9 mouse cellular contexts compared by ENCODE assay signal in the genomic region with DNA sequence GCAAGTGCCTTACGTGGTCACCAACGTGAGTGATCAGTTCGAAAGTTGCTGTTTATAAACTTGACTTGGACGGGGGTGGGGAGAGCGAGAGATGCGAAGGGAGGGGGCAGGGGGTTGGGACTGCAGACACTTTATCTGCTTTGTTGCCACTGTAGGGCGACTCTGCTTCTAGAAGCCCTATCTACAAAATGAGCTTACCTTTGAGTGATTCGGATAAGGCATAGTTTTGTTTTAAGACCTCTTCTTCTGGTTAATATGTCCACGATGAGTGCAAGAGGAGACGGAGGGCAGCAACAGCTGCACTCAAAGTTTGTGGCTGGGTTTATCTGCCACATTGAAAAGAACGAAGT. TPM values are rescaled to one million over a fixed set of nuclear protein-coding genes. Genes with fewer than 3 reads are reported as not detected.
DNase-seq lines count a peak whose midpoint lies in the region; ATAC-seq and TF ChIP-seq lines count a peak whose summit lies in the region.
"Had no signal": no experiment of that assay in that cellular context is flagged by ENCODE, and none has a peak within 500 bp of the region (broad histone marks: within the 10 kb centered on the region; RNA-seq: fewer than 3 reads in every experiment).

No protein-coding gene starts in this region.

- no peaks in the 10 kb centered on the region for H3K9me3 ChIP-seq in liver, postnatal 0 days (ENCODE audit: low read length)

- intact Hi-C loops in left cerebral cortex, postnatal 25 days (cut with DNase I), result loop anchor here (2.0 to 10.0 kb wide), 5 partner anchors 151 to 711 kb away; no protein-coding TSS in a partner anchor
- intact Hi-C loops in left cerebral cortex, postnatal 36 days (cut with DNase I), result loop anchor here (1.0 to 10.0 kb wide), 2 partner anchors 439 to 636 kb away; no protein-coding TSS in a partner anchor
- intact Hi-C loops in gastrocnemius, postnatal 14 days (cut with DNase I; ENCODE audit: low total_unique reads), result no loop called here

- TF ChIP-seq EP300 in liver, postnatal 0 days (IDR thresholded peaks at IDR 0.05; ENCODE audit: low read depth), result no peak

- TF ChIP-seq POLR2A in cerebellum, adult 2 months (IDR thresholded peaks at IDR 0.05; ENCODE audit: borderline replicate concordance, insufficient read depth, low read length), result no peak; the same call in 1 of the 2 replicates

- DNase-seq in left cerebral cortex, postnatal 25 days (ENCODE audit: low spot score in 2 of 2), result peak; percentile 15 to 28
- no peak for DNase-seq in left cerebral cortex, postnatal 36 days (ENCODE audit: low spot score in 2 of 2)
- DNase-seq in cerebellum, adult 2 months, result peak; percentile 69 to 80
- peak; percentile 10 for DNase-seq in gastrocnemius, postnatal 14 days
- peak; percentile 4 for DNase-seq in kidney, adult 11 months
- no peak for DNase-seq in liver, postnatal 0 days
- peak; percentile 11 for DNase-seq in right cerebral cortex, postnatal 25 days
- DNase-seq in spleen, postnatal 36 days (ENCODE audit: low spot score in 2 of 2), result no peak

- TF ChIP-seq CTCF in cerebellum, adult 2 months (IDR thresholded peaks at IDR 0.05; ENCODE audit: borderline replicate concordance, insufficient read depth, low read depth, low read length), result no peak
- TF ChIP-seq CTCF in liver, postnatal 0 days (IDR thresholded peaks at IDR 0.05; ENCODE audit: low read depth), result no peak

- no peak overlapping the region for H3K9ac ChIP-seq in liver, postnatal 0 days (replicated peaks)

- H3K36me3 ChIP-seq in liver, postnatal 0 days (replicated peaks; ENCODE audit: insufficient read depth, low read length), result no peaks in the 10 kb centered on the region

- H3K4me1 ChIP-seq in cerebellum, adult 2 months (ENCODE audit: control insufficient read depth, insufficient read depth, low read length), result no peaks in the 10 kb centered on the region
- H3K4me1 ChIP-seq in liver, postnatal 0 days (ENCODE audit: insufficient read depth), result peaks cover 3% of the 10 kb centered on the region; the same call in 1 of the 2 replicates

- peak overlapping the region; percentile 95 for H3K4me3 ChIP-seq in cerebellum, adult 2 months (replicated peaks; ENCODE audit: insufficient read depth, low read depth, low read length)
- peak overlapping the region; percentile 51 for H3K4me3 ChIP-seq in liver, postnatal 0 days (ENCODE audit: low read depth, low read length)

- WGBS in cerebellum, adult 2 months, result 2% methylated on average over 11 of the region's 11 CpGs
- WGBS in liver, postnatal 0 days (ENCODE audit: insufficient replicate concordance), result under 1% methylated on average over 11 of the region's 11 CpGs

- peak overlapping the region; percentile 94 for H3K27ac ChIP-seq in cerebellum, adult 2 months (ENCODE audit: insufficient read depth, low read length)
- no peak overlapping the region for H3K27ac ChIP-seq in liver, postnatal 0 days (ENCODE audit: low read depth)

- no peaks in the 10 kb centered on the region for H3K27me3 ChIP-seq in cerebellum, adult 2 months (ENCODE audit: control insufficient read depth, insufficient read depth, low read length)
- no peaks in the 10 kb centered on the region for H3K27me3 ChIP-seq in liver, postnatal 0 days (ENCODE audit: insufficient read depth, low read length)

- ATAC-seq in liver, postnatal 0 days, result no peak
- ATAC-seq: Patski had no signal

- H3K4me2 ChIP-seq in liver, postnatal 0 days (ENCODE audit: low read depth, low read length), result peak overlapping the region; percentile 83

RNA-seq across cellular contexts. Expression of a gene that starts 1.8 kb away (rescaled TPM):
- 10 to 100 TPM; 62.2 to 74.8 TPM for total RNA-seq in left cerebral cortex, postnatal 25 days (2021)
- 10 to 100 TPM; 66.5 to 67.9 TPM for total RNA-seq in left cerebral cortex, postnatal 36 days (2021)
- polyA plus RNA-seq in cerebellum, adult 2 months (2012; rRNA removed), result 134 and 167 TPM in 2 replicates
- 1 to 10 TPM; 6.7 to 7.1 TPM for total RNA-seq in gastrocnemius, postnatal 14 days (2021)
- 0.92 and 1.1 TPM in 2 replicates for polyA plus RNA-seq in liver, postnatal 0 days (2015; fragmentation: Nextera tagmentation; extraction: Ambion mirVana)

Comparison
In these comparisons a context has a peak if more than half of its experiments do, and no peak if none do; other contexts are left out.
1. DNase-seq: peak in left cerebral cortex, postnatal 25 days (2 of 2), cerebellum, adult 2 months (2 of 2), gastrocnemius, postnatal 14 days (single experiment), kidney, adult 11 months (single experiment) and right cerebral cortex, postnatal 25 days (single experiment); none in left cerebral cortex, postnatal 36 days (0 of 2), liver, postnatal 0 days (single experiment) and spleen, postnatal 36 days (0 of 2).
2. RNA of a gene that starts 1.8 kb away (total RNA-seq): 62.2 to 74.8 TPM in left cerebral cortex, postnatal 25 days and 66.5 to 67.9 TPM in left cerebral cortex, postnatal 36 days; 6.7 to 7.1 TPM in gastrocnemius, postnatal 14 days; every median in the first group is over 4 times any median in the second.